11 mouse cellular contexts compared by ENCODE assay signal in the genomic region with DNA sequence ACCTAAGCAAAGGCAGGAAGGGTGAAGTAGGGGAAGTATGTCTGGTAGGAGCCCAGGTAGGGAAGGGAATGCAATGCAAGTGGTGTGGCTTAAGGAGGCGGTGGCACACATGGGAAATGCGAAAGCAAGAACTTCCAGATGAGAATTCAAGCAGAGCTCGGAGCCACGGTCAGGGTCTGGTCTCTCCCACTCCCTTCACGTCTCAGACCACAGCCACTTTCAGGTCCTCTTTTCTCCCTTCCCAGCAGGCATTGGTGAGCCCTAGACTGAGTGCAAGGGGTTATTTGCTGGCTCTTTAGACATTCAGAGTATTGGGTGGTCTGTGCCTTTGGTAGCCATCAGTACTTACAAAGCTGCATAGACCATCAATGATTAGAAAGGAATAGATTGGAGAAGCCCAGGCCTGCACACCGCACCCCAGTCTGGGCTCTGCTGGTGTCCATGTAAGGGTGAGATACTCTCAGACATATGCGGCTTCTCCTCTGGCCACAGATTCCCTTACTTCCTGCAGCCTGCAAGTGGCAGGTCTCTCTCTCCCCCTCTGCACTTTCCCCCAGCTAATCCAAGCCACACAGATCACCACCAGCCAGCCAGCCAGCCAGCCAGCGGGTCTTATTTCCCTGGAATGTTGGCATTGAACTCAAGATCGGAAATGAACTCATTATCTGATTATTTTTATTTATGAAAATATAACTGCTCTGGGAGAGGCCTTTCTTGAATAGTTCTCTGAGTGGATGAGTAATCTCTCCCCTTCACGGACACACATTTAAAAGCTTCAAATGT.
DNase-seq lines count a peak whose midpoint lies in the region; ATAC-seq and TF ChIP-seq lines count a peak whose summit lies in the region.
"Had no signal": no experiment of that assay in that cellular context is flagged by ENCODE, and none has a peak within 500 bp of the region (broad histone marks: within the 10 kb centered on the region; RNA-seq: fewer than 3 reads in every experiment).

No protein-coding gene starts in this region.

- H3K4me3 ChIP-seq in heart, embryonic 15.5 days, result no peak overlapping the region
- no peak overlapping the region for H3K4me3 ChIP-seq in heart, embryonic 10.5 days
- H3K4me3 ChIP-seq: erythroblast, embryonic 14.5 days; liver, embryonic 15.5 days had no signal

- H3K9me3 ChIP-seq in heart, embryonic 15.5 days (replicated peaks), result no peaks in the 10 kb centered on the region
- no peaks in the 10 kb centered on the region for H3K9me3 ChIP-seq in heart, embryonic 10.5 days
- H3K9me3 ChIP-seq: liver, embryonic 15.5 days had no signal

- 62% methylated on average over 10 of the region's 10 CpGs for WGBS in heart, embryonic 15.5 days
- 72% methylated on average over 10 of the region's 10 CpGs for WGBS in heart, embryonic 10.5 days

- no peaks in the 10 kb centered on the region for H3K27me3 ChIP-seq in heart, embryonic 15.5 days
- H3K27me3 ChIP-seq in heart, embryonic 10.5 days (ENCODE audit: insufficient read depth, poor library complexity, severe bottlenecking), result no peaks in the 10 kb centered on the region
- no peaks in the 10 kb centered on the region for H3K27me3 ChIP-seq in Patski
- H3K27me3 ChIP-seq: liver, embryonic 15.5 days had no signal

- peaks cover 9% of the 10 kb centered on the region for H3K4me1 ChIP-seq in heart, embryonic 15.5 days (replicated peaks)
- peaks cover 9% of the 10 kb centered on the region for H3K4me1 ChIP-seq in heart, embryonic 10.5 days
- H3K4me1 ChIP-seq: liver, embryonic 15.5 days had no signal

- DNase-seq in heart, embryonic 10.5 days (ENCODE audit: low spot score), result no peak
- no peak for DNase-seq in Patski (ENCODE audit: low read depth, low spot score)
- DNase-seq in kidney, adult 9 months, result peak; percentile 53
- DNase-seq in lung, postnatal 4 days, result peak; percentile 73 to 84
- no peak for DNase-seq in frontal cortex, postnatal 36 days (ENCODE audit: low spot score in 2 of 2)
- no peak for DNase-seq in adrenal gland, postnatal 4 days (ENCODE audit: low spot score in 2 of 2)
- DNase-seq in retina, postnatal 1 day, result no peak
- DNase-seq: thymus, adult 18-20 months had no signal

- no peaks in the 10 kb centered on the region for H3K36me3 ChIP-seq in heart, embryonic 15.5 days
- H3K36me3 ChIP-seq in heart, embryonic 10.5 days, result no peaks in the 10 kb centered on the region
- H3K36me3 ChIP-seq: liver, embryonic 15.5 days had no signal

- CTCF ChIA-PET in Patski (lab: Charles Lee), result interaction anchor here (0.6 to 1.9 kb wide), 6 partner anchors 39 to 170 kb away, joined by 3 to 9 read pairs (median 3); no protein-coding TSS in a partner anchor

- H3K4me2 ChIP-seq in heart, embryonic 15.5 days, result no peak overlapping the region
- H3K4me2 ChIP-seq: liver, embryonic 15.5 days had no signal

- POLR2A ChIA-PET in Patski (lab: Charles Lee), result interaction anchor here (0.7 to 1.6 kb wide), 3 partner anchors 10 to 44 kb away, joined by 3 to 5 read pairs (median 4); no protein-coding TSS in a partner anchor

- ATAC-seq in heart, embryonic 15.5 days (replicated peaks; ENCODE audit: insufficient number of reproducible peaks, insufficient read depth, low FRiP score, low read depth), result 0 out of 2 replicates have a peak, but pooled peaks have one; percentile 50
- ATAC-seq in Patski, result peak; percentile 40

- TF ChIP-seq CTCF in Patski (IDR thresholded peaks at IDR 0.05), result no peak

- H3K27ac ChIP-seq in heart, embryonic 15.5 days, result peak overlapping the region; percentile 39; the same call in 1 of the 2 replicates
- no peak overlapping the region for H3K27ac ChIP-seq in heart, embryonic 10.5 days
- H3K27ac ChIP-seq: liver, embryonic 15.5 days had no signal

- in situ Hi-C loops in Patski (cut with MboI; ENCODE audit: low pct_unique_long_range_greater_than_20kb), result no loop called here

- H3K9ac ChIP-seq in heart, embryonic 15.5 days, result no peak overlapping the region
- H3K9ac ChIP-seq: liver, embryonic 15.5 days had no signal

Comparison
In these comparisons a context has a peak if more than half of its experiments do, and no peak if none do; other contexts are left out.
1. DNase-seq: peak in kidney, adult 9 months (single experiment) and lung, postnatal 4 days (2 of 2); none in heart, embryonic 10.5 days (single experiment), Patski (single experiment), frontal cortex, postnatal 36 days (0 of 2), adrenal gland, postnatal 4 days (0 of 2) and retina, postnatal 1 day (single experiment).